Mouse (Mus musculus) cerebellum, adult 2 months (tissue): ENCODE measurements around the gene Olfr1028. TPM values are rescaled to one million over a fixed set of nuclear protein-coding genes. Genes with fewer than 3 reads are reported as not detected.

Source experiments
- DNase-seq, 2 experiments: peaks; one replicate each; pipeline ENCODE4 v3.0.0; 2021
- H3K27ac ChIP-seq: fragments of 200-500 bp; 2 replicates; pipeline ENCODE4 v1.5.1; 2012; ENCODE audit warnings: low read length, control low read depth, inconsistent platforms; ENCODE audit not compliant: insufficient read depth
- H3K27me3 ChIP-seq: fragments of 200-500 bp; 2 replicates; pipeline ENCODE4 v1.6.1; 2012; ENCODE audit warnings: inconsistent platforms, mild to moderate bottlenecking, low read length, moderate library complexity; ENCODE audit not compliant: control insufficient read depth, insufficient read depth
- H3K4me1 ChIP-seq: fragments of 200-500 bp; 2 replicates; pipeline ENCODE4 v1.6.1; 2011; ENCODE audit warnings: low read length; ENCODE audit not compliant: control insufficient read depth, insufficient read depth
- H3K4me3 ChIP-seq: fragments of 200-500 bp; replicated peaks from 2 replicates; pipeline ENCODE3; 2011; ENCODE audit warnings: mild to moderate bottlenecking, low read depth, low read length, control low read depth; ENCODE audit not compliant: insufficient read depth
- CTCF ChIP-seq: fragments of 200-500 bp; IDR thresholded peaks from 2 replicates; pipeline ENCODE4 v1.5.1; 2011; ENCODE audit warnings: low read depth, mild to moderate bottlenecking, control low read depth, low read length, moderate library complexity, borderline replicate concordance; ENCODE audit not compliant: insufficient read depth
- POLR2A ChIP-seq: fragments of 200-500 bp; IDR thresholded peaks from 2 replicates; pipeline ENCODE4 v1.6.1; 2011; ENCODE audit warnings: low read length, control low read depth, borderline replicate concordance; ENCODE audit not compliant: insufficient read depth
- WGBS: fragments of 180-500 bp; shearing (Covaris S2); methylation state at CpG from one replicate; pipeline ENCODE4 v1.1.7; 2018; 5-methylcytosine and 5-hydroxymethylcytosine counted together
- polyA plus RNA-seq: library from polyadenylated mRNA; depleted of rRNA; stranded (reverse); fragments of >200 nt; gene quantifications from 2 replicates; pipeline ENCODE4 v1.2.3, GENCODE M21; 2012; rRNA removed

Olfr1028 gene
- polyA plus RNA-seq = not detected in 2 replicates

DNA sequence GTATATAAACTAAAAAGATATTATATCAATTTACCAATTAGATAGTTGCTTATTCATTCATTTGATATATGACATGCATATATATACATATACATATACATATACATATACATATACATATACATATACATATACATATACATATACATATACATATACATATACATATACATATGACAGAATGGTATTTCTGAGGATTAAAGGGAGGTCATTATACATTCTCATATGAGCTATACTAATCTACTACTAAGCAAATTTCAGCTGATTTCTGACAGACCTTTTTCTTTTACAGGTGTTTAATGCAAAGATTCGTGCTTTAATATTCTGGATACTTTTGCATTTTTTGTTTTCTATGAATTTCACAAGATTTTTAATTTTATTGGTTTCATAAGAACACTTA, at the start of gene Olfr1028:
Gene Olfr1028 (plus strand): TSS at position 301 of the 400 bp plus-strand sequence.
- 69% methylated on average over 1 of the region's 1 CpGs for WGBS
- no peak for TF ChIP-seq CTCF
- no peak for TF ChIP-seq POLR2A
- Histone ChIP-seq H3K4me1 (no peaks in the 10 kb centered on the region), H3K27me3 (no peaks in the 10 kb centered on the region), H3K27ac (no peak within 1 kb of the TSS), H3K4me3 (no peak within 1 kb of the TSS)
- no peak for DNase-seq

DNA sequence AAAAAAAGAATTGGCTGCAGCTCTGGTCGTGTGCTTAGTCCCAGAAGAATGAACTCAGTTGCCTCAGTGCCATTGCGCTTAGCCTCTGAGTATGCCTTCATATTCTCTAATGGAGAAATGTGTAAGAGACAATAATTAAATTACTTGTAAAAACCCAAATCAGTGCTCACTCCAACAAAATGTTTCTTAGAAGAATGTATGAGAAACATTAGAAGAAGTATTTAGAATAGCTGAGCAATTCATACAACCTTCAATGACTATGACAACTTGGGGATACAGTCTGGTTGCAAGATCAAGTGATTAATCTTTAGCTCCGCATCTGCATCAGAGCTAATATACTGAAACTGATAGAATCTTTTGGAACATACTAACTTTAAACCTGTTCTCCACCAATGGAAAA, 45.3 kb upstream of the Olfr1028 start, which contains the start of gene Olfr1024:
Gene Olfr1024 (minus strand): TSS at position 101 of the 400 bp plus-strand sequence.
- WGBS = 87% methylated on average over 3 of the region's 3 CpGs
- TF ChIP-seq POLR2A (no peak), CTCF (no peak)
- no peak within 1 kb of the TSS for H3K4me3 ChIP-seq
- no peaks in the 10 kb centered on the region for H3K4me1 ChIP-seq
- H3K27ac ChIP-seq = no peak within 1 kb of the TSS
- no peaks in the 10 kb centered on the region for H3K27me3 ChIP-seq
- DNase-seq = no peak

GRCm38 (mm10) chr2:85913197-85913596, 37.0 kb upstream of the Olfr1028 start:
- no peaks in the 10 kb centered on the region for H3K27me3 ChIP-seq
- no peaks in the 10 kb centered on the region for H3K4me1 ChIP-seq
- no peak overlapping the region for H3K27ac ChIP-seq
- DNase-seq = no peak
- no peak overlapping the region for H3K4me3 ChIP-seq
- TF ChIP-seq CTCF = no peak
- no peak for TF ChIP-seq POLR2A

- TF ChIP-seq CTCF (no peak), POLR2A (no peak)
- Histone ChIP-seq H3K4me3 (no peak within 1 kb of the TSS), H3K4me1 (no peaks in the 10 kb centered on the region), H3K27ac (no peak within 1 kb of the TSS), H3K27me3 (no peaks in the 10 kb centered on the region; the same call in 1 of the 2 replicates)
- WGBS = 41% methylated on average over 1 of the region's 1 CpGs
- DNase-seq = no peak
These were observed 35.3 kb upstream of the Olfr1028 start, which contains the start of gene Olfr1025-ps1 for GRCm38 (mm10) chr2:85914893-85915292. TSS of gene Olfr1025-ps1 (plus strand) at chr2:85915193.

DNA sequence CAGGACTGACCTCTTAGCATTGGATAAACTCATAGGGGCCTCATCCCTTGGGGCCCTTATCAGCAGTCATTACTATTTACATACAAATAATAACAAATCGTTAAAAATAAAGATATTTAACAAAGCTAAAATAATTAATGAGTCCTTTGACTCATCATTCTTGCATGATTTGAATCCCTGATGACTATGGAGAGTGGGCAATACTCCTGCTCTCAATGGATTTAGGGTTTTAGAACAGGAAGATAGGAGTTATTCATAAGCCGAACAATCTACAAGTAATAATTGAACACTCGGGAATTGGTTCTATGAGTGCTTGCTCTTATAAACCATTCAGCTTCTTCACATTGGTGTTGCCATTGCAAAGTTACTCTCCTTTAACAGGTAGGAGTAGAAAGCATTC, 29.0 kb upstream of the Olfr1028 start, which contains the start of gene Olfr1026:
Gene Olfr1026 (plus strand): TSS at position 301 of the 400 bp plus-strand sequence.
- 90% methylated on average over 3 of the region's 3 CpGs for WGBS

DNA sequence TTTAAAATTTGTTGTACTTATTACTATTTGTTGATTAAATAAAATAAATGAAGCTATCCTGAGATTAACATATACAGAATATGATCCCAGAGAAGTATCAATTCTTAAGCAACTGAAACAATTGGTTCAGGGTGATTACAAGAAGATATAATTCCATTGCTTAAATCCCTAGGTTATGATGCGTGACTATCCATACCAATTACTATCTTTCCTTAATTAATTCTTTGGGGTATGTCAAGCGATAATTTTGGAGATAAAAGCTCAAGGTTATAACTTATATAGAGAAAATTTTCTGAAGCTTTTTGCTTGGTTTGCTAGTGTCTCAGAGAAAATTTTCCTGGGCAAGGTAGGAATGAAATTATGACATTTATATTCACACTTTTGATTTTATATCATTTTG, 23.4 kb downstream of the Olfr1028 start, which contains the start of gene Olfr1029:
Gene Olfr1029 (plus strand): TSS at position 301 of the 400 bp plus-strand sequence.
- Histone ChIP-seq H3K4me1 (no peaks in the 10 kb centered on the region), H3K4me3 (no peak within 1 kb of the TSS), H3K27ac (no peak within 1 kb of the TSS), H3K27me3 (no peaks in the 10 kb centered on the region)
- no peak for TF ChIP-seq POLR2A
- no peak for TF ChIP-seq CTCF
- no peak for DNase-seq
- 92% methylated on average over 2 of the region's 2 CpGs for WGBS

More for the DNA sequence above, 29.0 kb upstream of the Olfr1028 start, which contains the start of gene Olfr1026:
- TF ChIP-seq POLR2A (no peak), CTCF (no peak)
- H3K4me1 ChIP-seq = no peaks in the 10 kb centered on the region
- DNase-seq = no peak
- no peaks in the 10 kb centered on the region; the same call in 1 of the 2 replicates for H3K27me3 ChIP-seq
- no peak within 1 kb of the TSS for H3K27ac ChIP-seq
- H3K4me3 ChIP-seq = no peak within 1 kb of the TSS

DNA sequence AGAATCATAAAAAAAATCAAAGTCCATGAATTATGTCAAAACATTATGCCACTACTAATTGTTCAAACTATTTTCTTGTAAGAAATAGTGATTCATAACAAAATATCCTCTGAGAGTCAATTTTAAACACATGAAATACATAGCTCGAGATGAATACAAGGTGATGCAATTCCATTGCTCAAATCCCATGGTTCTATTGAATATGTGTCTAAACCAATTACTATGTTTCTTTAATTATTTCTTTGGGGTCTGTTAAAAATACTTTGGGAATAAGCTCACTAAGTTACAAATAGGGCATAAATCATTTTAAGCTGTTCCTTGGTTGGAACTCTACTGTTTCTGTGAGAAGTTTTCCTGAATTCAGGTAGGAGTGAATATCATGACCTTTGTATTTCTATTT, 28.7 kb downstream of the Olfr1028 start, which contains the start of gene Olfr1030:
Gene Olfr1030 (plus strand): TSS at position 301 of the 400 bp plus-strand sequence.
- no peak within 1 kb of the TSS for H3K4me3 ChIP-seq
- no peaks in the 10 kb centered on the region for H3K27me3 ChIP-seq
- no peak within 1 kb of the TSS for H3K27ac ChIP-seq
- no peaks in the 10 kb centered on the region for H3K4me1 ChIP-seq
- 77% methylated on average over 1 of the region's 1 CpGs for WGBS
- no peak for DNase-seq
- TF ChIP-seq CTCF (no peak), POLR2A (no peak)

- no peaks in the 10 kb centered on the region for H3K4me1 ChIP-seq
- DNase-seq = no peak
- H3K27ac ChIP-seq = no peak within 1 kb of the TSS
- WGBS = 58% methylated on average over 3 of the region's 3 CpGs
- TF ChIP-seq POLR2A (no peak), CTCF (no peak)
- H3K4me3 ChIP-seq = no peak within 1 kb of the TSS
- no peaks in the 10 kb centered on the region for H3K27me3 ChIP-seq
These were observed 39.8 kb downstream of the Olfr1028 start, which contains the start of gene Olfr1031 for GRCm38 (mm10) chr2:85990004-85990403. TSS of gene Olfr1031 (plus strand) at chr2:85990304.

Other genes starting within 250 kb of the Olfr1028 start
- gene Olfr1009, start 235.0 kb upstream of the Olfr1028 start, polyA plus RNA-seq = not detected in 2 replicates
- not detected in 2 replicates for gene Olfr1012, start 187.7 kb upstream of the Olfr1028 start, polyA plus RNA-seq
- not detected in 2 replicates for gene Olfr1013, start 183.3 kb upstream of the Olfr1028 start, polyA plus RNA-seq
- gene Olfr1014, start 177.7 kb upstream of the Olfr1028 start, polyA plus RNA-seq = not detected in 2 replicates
- not detected in 2 replicates for gene Olfr1015, start 168.4 kb upstream of the Olfr1028 start, polyA plus RNA-seq
- gene Olfr1016, start 147.9 kb upstream of the Olfr1028 start, polyA plus RNA-seq = not detected in 2 replicates
- gene Olfr1018, start 132.0 kb upstream of the Olfr1028 start, polyA plus RNA-seq = not detected in 2 replicates
- gene Olfr1019, start 105.0 kb upstream of the Olfr1028 start, polyA plus RNA-seq = not detected in 2 replicates
- not detected in 2 replicates for gene Olfr1020, start 103.4 kb upstream of the Olfr1028 start, polyA plus RNA-seq
- not detected in 2 replicates for gene Olfr1022, start 81.8 kb upstream of the Olfr1028 start, polyA plus RNA-seq
- not detected in 2 replicates for gene Olfr1023, start 64.8 kb upstream of the Olfr1028 start, polyA plus RNA-seq
- gene Olfr1024, start 45.4 kb upstream of the Olfr1028 start, polyA plus RNA-seq = not detected in 2 replicates
- gene Olfr1025-ps1, start 35.2 kb upstream of the Olfr1028 start, polyA plus RNA-seq = not detected in 2 replicates
- not detected in 2 replicates for gene Olfr1026, start 28.9 kb upstream of the Olfr1028 start, polyA plus RNA-seq
- gene Olfr1029, start 23.5 kb downstream of the Olfr1028 start, polyA plus RNA-seq = not detected in 2 replicates
- gene Olfr1030, start 28.8 kb downstream of the Olfr1028 start, polyA plus RNA-seq = not detected in 2 replicates
- not detected in 2 replicates for gene Olfr1031, start 39.9 kb downstream of the Olfr1028 start, polyA plus RNA-seq
- gene Olfr1032, start 55.1 kb downstream of the Olfr1028 start, polyA plus RNA-seq = not detected in 2 replicates
- 0.11 and 0.21 TPM in 2 replicates for gene Olfr1033, start 70.2 kb downstream of the Olfr1028 start, polyA plus RNA-seq
- 0.02 and 0.05 TPM in 2 replicates for gene Olfr1034, start 95.4 kb downstream of the Olfr1028 start, polyA plus RNA-seq
- not detected in 2 replicates for gene Olfr1036, start 123.6 kb downstream of the Olfr1028 start, polyA plus RNA-seq
- gene Olfr1037, start 136.9 kb downstream of the Olfr1028 start, polyA plus RNA-seq = not detected in 2 replicates
- gene Olfr1039, start 185.5 kb downstream of the Olfr1028 start, polyA plus RNA-seq = not detected in 2 replicates
- not detected in 2 replicates for gene Olfr1040, start 196.3 kb downstream of the Olfr1028 start, polyA plus RNA-seq
- not detected in 2 replicates for gene Olfr1042, start 211.4 kb downstream of the Olfr1028 start, polyA plus RNA-seq
- not detected in 2 replicates for gene Olfr1043, start 217.1 kb downstream of the Olfr1028 start, polyA plus RNA-seq
- gene Olfr1044, start 227.4 kb downstream of the Olfr1028 start, polyA plus RNA-seq = not detected in 2 replicates
- gene Olfr52, start 235.2 kb downstream of the Olfr1028 start, polyA plus RNA-seq = not detected in 2 replicates